Mouse (Mus musculus): ENCODE results near the gene Cpvl. TPM values are rescaled to one million over a fixed set of nuclear protein-coding genes. Genes with fewer than 3 reads are reported as not detected.

Gene Cpvl
- total and polyA plus RNA-seq, 2 experiments, result not detected

- 61% methylated on average over 3 of the region's 3 CpGs for WGBS
- Histone ChIP-seq H3K36me3 (ENCODE audit: control insufficient read depth, insufficient read depth, low read length) (no peaks in the 10 kb centered on the region), H3K9ac (ENCODE audit: low read depth, low read length) (no peak overlapping the region), H3K4me1 (ENCODE audit: control insufficient read depth, insufficient read depth, low read length) (peaks cover 9% of the 10 kb centered on the region), H3K4me3 (ENCODE audit: insufficient read depth, low read depth, low read length) (no peak overlapping the region), H3K27ac (replicated peaks; ENCODE audit: insufficient read depth, low read depth, low read length) (no peak overlapping the region), H3K27me3 (ENCODE audit: control insufficient read depth, insufficient read depth, low read length) (no peaks in the 10 kb centered on the region), H3K79me2 (ENCODE audit: control insufficient read depth, insufficient read depth, low read length) (no peaks in the 10 kb centered on the region)
- no peak for TF ChIP-seq POLR2A (IDR thresholded peaks at IDR 0.05; ENCODE audit: extremely low read depth, insufficient read depth, low read length)
- no peak for TF ChIP-seq CTCF (IDR thresholded peaks at IDR 0.05; ENCODE audit: low read depth, low read length)
- no peak for DNase-seq (ENCODE audit: extremely low read depth, low read depth, low spot score)
Measured at GRCm38 (mm10) chr6:53992386-53992785, 13.9 kb upstream of the Cpvl start.

DNA sequence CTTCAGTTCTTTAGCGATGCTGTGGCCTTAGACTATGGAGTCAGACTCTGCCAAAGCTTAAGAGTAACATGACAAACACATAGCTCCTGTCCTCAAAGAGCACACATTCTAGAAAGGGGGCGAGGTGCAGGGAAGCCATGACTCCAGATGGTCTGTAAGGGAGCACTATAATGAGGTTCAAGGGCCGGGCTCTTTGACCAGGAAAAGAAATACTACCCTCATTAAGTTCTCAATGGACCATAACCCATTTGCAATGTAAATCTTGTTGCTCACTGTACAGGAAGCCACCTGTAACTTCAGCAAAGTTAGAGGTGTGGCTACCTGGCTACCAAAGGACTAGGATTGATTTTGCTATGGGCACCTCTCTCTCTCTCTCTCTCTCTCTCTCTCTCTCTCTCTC is 8.8 kb upstream of the Cpvl start:
- Histone ChIP-seq H3K27ac (replicated peaks; ENCODE audit: insufficient read depth, low read depth, low read length) (no peak overlapping the region), H3K27me3 (ENCODE audit: control insufficient read depth, insufficient read depth, low read length) (peaks cover 4% of the 10 kb centered on the region; the same call in 1 of the 2 replicates), H3K9ac (ENCODE audit: low read depth, low read length) (no peak overlapping the region), H3K4me3 (ENCODE audit: insufficient read depth, low read depth, low read length) (no peak overlapping the region), H3K79me2 (ENCODE audit: control insufficient read depth, insufficient read depth, low read length) (no peaks in the 10 kb centered on the region), H3K36me3 (ENCODE audit: control insufficient read depth, insufficient read depth, low read length) (no peaks in the 10 kb centered on the region), H3K4me1 (ENCODE audit: control insufficient read depth, insufficient read depth, low read length) (0 out of 2 replicates have a peak, but pooled peaks cover 2% of the 10 kb centered on the region)
- DNase-seq (ENCODE audit: extremely low read depth, low read depth, low spot score), result no peak
- WGBS, result 95% methylated on average over 3 of the region's 3 CpGs
- no peak for TF ChIP-seq POLR2A (IDR thresholded peaks at IDR 0.05; ENCODE audit: extremely low read depth, insufficient read depth, low read length)
- no peak for TF ChIP-seq CTCF (IDR thresholded peaks at IDR 0.05; ENCODE audit: low read depth, low read length)

- Histone ChIP-seq H3K27me3 (ENCODE audit: control insufficient read depth, insufficient read depth, low read length) (peaks cover 4% of the 10 kb centered on the region; the same call in 1 of the 2 replicates), H3K9ac (ENCODE audit: low read depth, low read length) (no peak overlapping the region), H3K36me3 (ENCODE audit: control insufficient read depth, insufficient read depth, low read length) (no peaks in the 10 kb centered on the region), H3K79me2 (ENCODE audit: control insufficient read depth, insufficient read depth, low read length) (no peaks in the 10 kb centered on the region), H3K4me1 (ENCODE audit: control insufficient read depth, insufficient read depth, low read length) (0 out of 2 replicates have a peak, but pooled peaks cover 2% of the 10 kb centered on the region), H3K27ac (replicated peaks; ENCODE audit: insufficient read depth, low read depth, low read length) (no peak overlapping the region), H3K4me3 (ENCODE audit: insufficient read depth, low read depth, low read length) (no peak overlapping the region; the same call in 1 of the 2 replicates)
- WGBS, result 55% methylated on average over 14 of the region's 14 CpGs
- no peak for DNase-seq (ENCODE audit: extremely low read depth, low read depth, low spot score)
- TF ChIP-seq CTCF (IDR thresholded peaks at IDR 0.05; ENCODE audit: low read depth, low read length), result no peak
- no peak for TF ChIP-seq POLR2A (IDR thresholded peaks at IDR 0.05; ENCODE audit: extremely low read depth, insufficient read depth, low read length)
Measured at GRCm38 (mm10) chr6:53986273-53986985, 8.0 kb upstream of the Cpvl start.

DNA sequence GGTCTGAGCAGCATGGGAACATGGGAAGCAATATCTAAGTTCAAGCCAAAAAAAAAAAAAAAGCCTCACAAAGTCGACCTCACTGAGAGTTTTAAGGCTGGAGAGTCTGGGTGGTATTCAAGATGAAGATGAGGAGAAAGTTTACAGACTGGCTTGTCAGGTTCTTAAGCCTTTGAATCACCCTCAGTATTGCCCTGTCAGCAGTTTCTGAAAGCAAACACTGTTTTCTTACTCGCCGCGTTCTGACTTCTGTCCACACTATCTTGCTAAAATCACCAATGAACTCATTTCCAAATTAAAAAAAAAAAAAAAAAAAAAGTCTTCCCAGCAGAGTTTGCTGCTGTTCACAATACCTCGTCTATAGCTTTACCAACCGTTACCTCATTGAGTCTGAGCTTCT is 5.3 kb upstream of the Cpvl start:
- H3K4me1 ChIP-seq (ENCODE audit: control insufficient read depth, insufficient read depth, low read length), result 0 out of 2 replicates have a peak, but pooled peaks cover 2% of the 10 kb centered on the region
- no peaks in the 10 kb centered on the region for H3K79me2 ChIP-seq (ENCODE audit: control insufficient read depth, insufficient read depth, low read length)
- 77% methylated on average over 6 of the region's 6 CpGs for WGBS
- no peak overlapping the region for H3K4me3 ChIP-seq (ENCODE audit: insufficient read depth, low read depth, low read length)
- H3K27me3 ChIP-seq (ENCODE audit: control insufficient read depth, insufficient read depth, low read length), result peaks cover 4% of the 10 kb centered on the region; the same call in 1 of the 2 replicates
- DNase-seq (ENCODE audit: extremely low read depth, low read depth, low spot score), result no peak
- H3K27ac ChIP-seq (replicated peaks; ENCODE audit: insufficient read depth, low read depth, low read length), result no peak overlapping the region
- no peaks in the 10 kb centered on the region for H3K36me3 ChIP-seq (ENCODE audit: control insufficient read depth, insufficient read depth, low read length)
- TF ChIP-seq CTCF (IDR thresholded peaks at IDR 0.05; ENCODE audit: low read depth, low read length) (no peak), POLR2A (IDR thresholded peaks at IDR 0.05; ENCODE audit: extremely low read depth, insufficient read depth, low read length) (no peak)
- H3K9ac ChIP-seq (ENCODE audit: low read depth, low read length), result no peak overlapping the region

DNA sequence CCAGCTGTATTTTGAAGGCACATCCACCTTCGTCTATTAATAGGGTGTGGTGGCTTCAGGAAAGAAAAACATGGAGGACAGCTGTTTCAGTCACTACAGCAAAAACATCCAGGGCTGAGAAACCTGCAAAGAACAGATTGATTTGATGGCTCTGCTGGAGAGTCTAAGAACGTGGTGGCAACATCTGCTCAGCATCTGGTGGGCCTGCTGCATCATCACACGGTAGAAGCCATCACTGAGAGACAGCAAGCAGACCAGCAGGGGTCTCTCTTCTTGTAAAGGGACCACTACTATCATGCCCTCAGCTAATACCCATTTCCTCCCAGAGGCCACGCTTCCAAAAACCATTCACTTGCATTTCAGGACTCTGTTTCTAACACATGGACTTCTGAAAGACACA is 4.1 kb upstream of the Cpvl start:
- H3K4me1 ChIP-seq (ENCODE audit: control insufficient read depth, insufficient read depth, low read length), result 0 out of 2 replicates have a peak, but pooled peaks cover 2% of the 10 kb centered on the region
- no peak for TF ChIP-seq CTCF (IDR thresholded peaks at IDR 0.05; ENCODE audit: low read depth, low read length)
- TF ChIP-seq POLR2A (IDR thresholded peaks at IDR 0.05; ENCODE audit: extremely low read depth, insufficient read depth, low read length), result no peak
- H3K36me3 ChIP-seq (ENCODE audit: control insufficient read depth, insufficient read depth, low read length), result no peaks in the 10 kb centered on the region
- H3K9ac ChIP-seq (ENCODE audit: low read depth, low read length), result no peak overlapping the region
- H3K4me3 ChIP-seq (ENCODE audit: insufficient read depth, low read depth, low read length), result no peak overlapping the region
- no peak for DNase-seq (ENCODE audit: extremely low read depth, low read depth, low spot score)
- H3K79me2 ChIP-seq (ENCODE audit: control insufficient read depth, insufficient read depth, low read length), result no peaks in the 10 kb centered on the region
- WGBS, result 78% methylated on average over 4 of the region's 4 CpGs
- no peak overlapping the region for H3K27ac ChIP-seq (replicated peaks; ENCODE audit: insufficient read depth, low read depth, low read length)
- H3K27me3 ChIP-seq (ENCODE audit: control insufficient read depth, insufficient read depth, low read length), result peaks cover 4% of the 10 kb centered on the region; the same call in 1 of the 2 replicates

DNA sequence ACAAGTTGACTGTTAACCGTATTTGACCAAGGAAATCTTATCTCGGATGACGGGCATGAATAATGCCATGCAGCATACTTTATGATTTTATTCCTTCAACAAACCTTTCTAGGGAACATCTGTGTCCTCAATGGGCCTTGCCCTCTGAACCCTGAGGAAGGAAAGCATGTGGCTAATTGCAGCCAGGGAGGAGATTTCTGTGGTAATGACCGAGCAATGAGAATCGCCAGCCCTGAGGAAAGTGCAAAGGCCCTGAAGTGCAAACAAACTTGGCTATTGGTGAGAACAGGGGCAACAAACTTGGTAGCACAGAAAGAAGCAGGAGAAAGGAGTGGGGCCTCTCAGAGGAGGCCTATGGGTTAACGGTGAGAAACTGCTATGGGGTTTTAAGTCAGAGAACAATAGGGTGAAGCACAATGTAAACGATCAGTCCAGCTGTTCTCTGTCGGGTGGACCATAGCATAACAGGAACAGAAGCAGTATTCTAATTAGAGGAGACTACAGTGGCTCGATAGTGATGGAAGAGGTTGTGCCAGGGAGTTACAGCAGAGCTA is 3.7 kb upstream of the Cpvl start:
- H3K9ac ChIP-seq (ENCODE audit: low read depth, low read length), result no peak overlapping the region
- DNase-seq (ENCODE audit: extremely low read depth, low read depth, low spot score), result no peak
- H3K27ac ChIP-seq (replicated peaks; ENCODE audit: insufficient read depth, low read depth, low read length), result no peak overlapping the region
- TF ChIP-seq POLR2A (IDR thresholded peaks at IDR 0.05; ENCODE audit: extremely low read depth, insufficient read depth, low read length) (no peak), CTCF (IDR thresholded peaks at IDR 0.05; ENCODE audit: low read depth, low read length) (no peak)
- WGBS, result 72% methylated on average over 9 of the region's 9 CpGs
- H3K4me3 ChIP-seq (ENCODE audit: insufficient read depth, low read depth, low read length), result no peak overlapping the region
- no peaks in the 10 kb centered on the region for H3K36me3 ChIP-seq (ENCODE audit: control insufficient read depth, insufficient read depth, low read length)
- 0 out of 2 replicates have a peak, but pooled peaks cover 2% of the 10 kb centered on the region for H3K4me1 ChIP-seq (ENCODE audit: control insufficient read depth, insufficient read depth, low read length)
- H3K79me2 ChIP-seq (ENCODE audit: control insufficient read depth, insufficient read depth, low read length), result no peaks in the 10 kb centered on the region
- peaks cover 4% of the 10 kb centered on the region; the same call in 1 of the 2 replicates for H3K27me3 ChIP-seq (ENCODE audit: control insufficient read depth, insufficient read depth, low read length)
